Mouse (Mus musculus): ENCODE results near the gene Plp2.

Plp2 gene

GRCm38 (mm10) chrX:7661086-7661485 is 10.1 kb downstream of the Plp2 start:
- DNase-seq (ENCODE audit: low read depth) = no peak

DNA sequence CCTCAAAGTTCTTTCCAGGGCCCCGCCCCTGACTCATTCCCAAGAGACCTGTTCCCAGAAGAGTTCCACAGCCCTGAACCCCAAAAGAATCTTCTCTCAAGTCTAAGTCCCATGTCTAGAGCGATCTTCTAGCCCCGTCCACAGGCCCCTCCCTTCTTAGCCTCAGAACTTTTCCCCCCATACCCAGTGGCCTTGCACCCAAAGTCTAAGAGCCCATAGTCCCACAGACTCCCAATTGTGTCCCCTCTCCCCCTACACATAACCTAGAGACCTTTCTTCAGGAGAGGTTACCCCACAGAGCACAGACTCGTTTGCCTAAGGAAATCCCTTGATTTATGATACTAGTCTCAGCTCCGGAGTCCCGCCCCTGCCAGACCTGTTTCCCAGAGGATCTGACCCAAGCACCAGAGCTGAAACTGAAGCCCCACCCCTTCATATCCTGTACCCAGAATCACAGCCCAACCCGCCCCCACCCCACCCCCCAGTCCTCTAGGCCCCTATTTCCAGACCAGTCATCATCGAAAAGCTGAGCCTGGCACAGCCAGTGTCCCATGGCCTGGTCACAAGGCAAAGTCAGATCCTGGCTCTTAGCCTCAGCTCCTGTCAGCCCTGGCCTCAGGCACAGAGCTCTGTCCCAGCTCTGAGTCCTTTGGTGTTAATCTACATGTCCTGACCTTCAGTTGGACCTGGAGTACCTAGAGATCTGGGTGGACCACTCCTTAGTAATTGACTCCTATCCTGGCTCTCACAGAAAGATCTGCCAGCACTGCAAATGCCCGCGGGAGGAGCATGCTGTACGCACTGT is 12.2 kb downstream of the Plp2 start:
- DNase-seq (ENCODE audit: low read depth) = no peak

DNA sequence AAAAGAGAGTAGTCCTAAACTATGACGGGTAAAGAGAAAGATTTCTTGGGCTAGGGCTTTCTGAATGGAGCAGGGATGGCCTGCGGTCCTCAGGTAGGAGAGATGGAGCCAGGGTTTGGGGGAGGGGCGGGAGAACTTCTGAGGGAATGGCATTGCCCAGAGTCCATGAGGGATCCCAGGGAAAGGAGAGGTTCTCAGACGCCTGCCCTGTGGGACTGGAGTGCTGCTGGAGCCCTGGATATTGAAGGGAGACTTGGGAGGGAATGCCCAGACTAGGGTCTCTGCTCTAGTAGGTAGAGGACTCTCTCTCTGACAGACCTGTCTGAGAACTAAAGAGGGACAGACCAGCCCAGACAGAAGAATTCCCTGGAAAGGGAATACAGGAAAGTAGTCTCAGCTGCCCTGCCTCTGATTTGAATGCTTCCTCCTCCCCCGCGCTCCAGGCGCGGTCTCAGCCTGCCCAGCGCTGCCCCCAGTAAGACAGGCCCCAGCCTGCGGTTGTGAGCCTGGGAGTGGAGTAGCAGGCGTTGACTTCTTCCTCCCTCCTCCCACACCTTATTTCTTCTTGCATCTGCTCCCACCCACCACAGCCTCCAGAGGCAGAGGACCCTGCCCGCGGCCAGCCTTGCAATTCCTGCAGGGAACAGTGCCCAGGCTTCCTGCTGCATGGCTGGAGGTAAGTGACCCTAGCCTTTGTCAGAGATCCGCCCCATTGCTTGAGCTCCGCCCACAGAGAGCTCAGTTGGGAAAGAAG is 13.0 kb downstream of the Plp2 start:
- no peak for DNase-seq (ENCODE audit: low read depth)

GRCm38 (mm10) chrX:7657221-7657639 is 14.0 kb downstream of the Plp2 start, which contains the start of gene Prickle3:
Prickle3 (plus strand) TSS chrX:7657260.
- no peak for DNase-seq (ENCODE audit: low read depth)

GRCm38 (mm10) chrX:7648671-7649304 is 22.4 kb downstream of the Plp2 start:
- peak; percentile 94 for DNase-seq (ENCODE audit: low read depth)

DNA sequence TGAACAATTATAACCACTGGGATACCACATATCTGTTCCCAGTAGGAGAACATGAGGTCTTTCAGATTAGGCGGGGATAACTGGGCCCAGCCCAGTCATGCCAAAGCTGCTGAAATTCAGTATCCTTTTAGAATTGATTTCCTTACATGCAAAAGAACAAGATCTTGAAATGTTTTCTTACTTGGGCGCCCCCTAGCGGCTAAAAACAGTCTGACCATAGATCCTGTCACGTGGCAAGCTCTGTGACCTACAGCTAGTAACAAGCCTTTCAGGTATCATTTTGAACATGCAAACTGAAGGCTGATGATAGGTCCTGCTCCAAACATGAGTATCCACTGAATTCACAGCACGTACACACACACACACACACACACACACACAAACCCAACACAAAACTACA is 25.8 kb downstream of the Plp2 start:
- DNase-seq (ENCODE audit: low read depth) = no peak

GRCm38 (mm10) chrX:7640785-7641184 is 30.4 kb downstream of the Plp2 start:
- DNase-seq (ENCODE audit: low read depth) = no peak

GRCm38 (mm10) chrX:7639536-7640325 is 31.5 kb downstream of the Plp2 start:
- DNase-seq (ENCODE audit: low read depth) = no peak

GRCm38 (mm10) chrX:7638401-7639091 is 32.6 kb downstream of the Plp2 start, which contains the start of gene Syp:
Syp (plus strand) TSS chrX:7638471.
- no peak for DNase-seq (ENCODE audit: low read depth)

GRCm38 (mm10) chrX:7635101-7635500 is 36.1 kb downstream of the Plp2 start:
- DNase-seq (ENCODE audit: low read depth) = no peak

DNA sequence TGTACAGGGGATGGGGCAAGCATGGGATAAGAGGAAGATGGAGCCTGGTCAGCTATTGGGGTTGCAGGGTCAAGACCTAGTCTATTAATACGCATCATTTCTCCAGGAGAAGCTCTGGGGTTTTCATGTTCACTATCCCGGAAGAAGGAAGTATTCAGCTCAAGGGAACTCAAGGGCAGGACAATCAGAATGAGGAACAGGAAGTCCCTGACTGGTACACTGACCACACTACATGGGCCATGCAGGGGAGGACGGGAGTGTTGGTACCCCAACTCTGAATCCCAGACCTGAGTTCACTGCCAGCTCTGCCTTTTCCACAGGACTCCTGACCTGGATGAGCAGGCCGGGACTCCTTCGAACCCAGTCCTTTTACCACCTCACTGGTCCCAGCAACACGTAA is 38.6 kb downstream of the Plp2 start:
- DNase-seq (ENCODE audit: low read depth) = no peak
